Mouse (Mus musculus): ENCODE measurements at regions not wholly inside any gene's neighbourhood (a gene's known extent, or its start where the extent isn't known, plus 50 kb on each side); places are given as distances from the start of the nearest gene placed in this dataset.
"Not testable (repeated sequence)": the region's sequence is repeated elsewhere in the genome, so short reads cannot be mapped to it uniquely, and the experiment has no call there.

GRCm38 (mm10) chr16:50010074-50010473 lies 209.7 kb downstream of the Cd47 start:
- peak in 1 of 2 experiments; percentile 42 for DNase-seq

DNA sequence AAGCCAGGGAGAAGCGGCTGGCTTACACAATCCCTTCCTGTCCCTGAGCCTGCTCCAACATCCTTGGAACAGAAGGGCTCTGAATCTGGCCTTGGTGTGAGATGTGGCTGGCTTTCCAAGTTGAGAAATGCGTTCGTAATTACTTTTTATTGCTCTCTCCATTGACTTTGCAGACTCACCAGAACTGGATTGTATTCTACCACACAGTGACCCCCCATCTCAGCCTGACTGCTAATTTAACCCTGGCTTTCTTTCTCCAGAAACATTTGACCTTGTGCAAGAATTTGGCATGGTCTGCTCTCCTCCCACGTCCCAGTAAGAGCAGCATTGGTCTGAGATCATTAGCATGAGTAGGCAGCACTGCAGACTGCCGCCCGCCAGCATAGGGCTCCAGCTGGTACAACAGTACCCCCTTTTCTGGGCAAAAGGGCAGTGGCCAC lies 210.2 kb downstream of the Cd47 start:
- DNase-seq, result peak; percentile 78 to 89

DNA sequence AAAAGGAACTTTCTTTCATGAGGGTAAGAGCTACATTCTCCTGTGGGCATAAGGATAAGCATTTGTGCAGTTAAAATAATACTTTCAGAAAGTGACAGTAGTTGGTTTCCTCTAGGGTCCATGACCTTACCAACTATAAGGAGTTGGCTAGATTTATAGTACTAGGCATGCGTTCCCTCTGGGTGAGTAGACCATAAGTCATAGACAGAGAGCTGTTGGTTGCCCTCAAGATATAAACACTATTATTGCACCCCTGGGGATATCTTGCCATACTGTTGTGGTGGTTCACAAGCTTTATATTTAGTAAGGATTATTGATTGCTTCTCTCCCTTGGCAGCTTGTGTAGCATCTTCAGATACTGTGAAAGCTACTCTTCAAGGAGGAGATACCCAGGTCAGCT lies 223.6 kb downstream of the Cd47 start:
- no peak for DNase-seq

DNA sequence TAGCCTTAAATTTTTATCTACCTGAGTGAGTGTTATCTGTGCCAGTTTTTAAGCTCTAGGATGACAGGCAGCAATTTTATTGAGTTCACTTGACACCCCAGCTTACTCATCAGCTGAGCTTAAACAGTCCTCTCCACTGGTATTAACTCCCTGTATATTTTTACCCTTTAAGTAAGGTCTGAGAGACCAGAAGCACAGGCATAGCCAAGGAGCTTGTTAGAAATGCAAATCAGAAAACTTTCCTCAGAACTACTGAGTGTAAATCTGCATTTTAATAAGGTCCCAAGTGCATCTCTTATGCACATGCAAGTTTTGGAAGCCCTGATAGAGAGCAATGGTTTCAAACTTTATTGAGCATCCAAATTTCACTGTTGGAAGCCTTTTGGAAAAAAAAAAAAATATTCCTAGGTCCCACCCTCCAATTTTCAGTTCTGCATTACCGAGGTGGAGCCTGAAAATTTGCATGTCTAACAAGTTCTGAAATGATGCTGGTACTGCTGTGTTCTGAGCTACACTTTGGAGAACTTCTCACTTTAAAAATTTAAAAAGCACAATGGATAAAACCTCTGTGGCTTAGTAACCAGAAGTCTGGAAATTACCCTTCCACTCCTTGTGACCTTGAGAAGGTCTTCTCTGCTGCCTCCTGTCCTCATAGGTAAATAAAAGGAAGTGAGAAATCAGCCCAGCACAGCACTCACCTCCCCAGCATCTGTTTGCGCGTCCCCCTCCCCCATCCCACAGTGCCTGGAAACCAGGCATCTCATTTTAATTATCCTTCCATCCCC lies 226.0 kb downstream of the Cd47 start:
- DNase-seq, result peak in 1 of 2 experiments; percentile 37

- no peak for DNase-seq
Observed at GRCm38 (mm10) chr16:50027189-50027588, 226.9 kb downstream of the Cd47 start.

DNA sequence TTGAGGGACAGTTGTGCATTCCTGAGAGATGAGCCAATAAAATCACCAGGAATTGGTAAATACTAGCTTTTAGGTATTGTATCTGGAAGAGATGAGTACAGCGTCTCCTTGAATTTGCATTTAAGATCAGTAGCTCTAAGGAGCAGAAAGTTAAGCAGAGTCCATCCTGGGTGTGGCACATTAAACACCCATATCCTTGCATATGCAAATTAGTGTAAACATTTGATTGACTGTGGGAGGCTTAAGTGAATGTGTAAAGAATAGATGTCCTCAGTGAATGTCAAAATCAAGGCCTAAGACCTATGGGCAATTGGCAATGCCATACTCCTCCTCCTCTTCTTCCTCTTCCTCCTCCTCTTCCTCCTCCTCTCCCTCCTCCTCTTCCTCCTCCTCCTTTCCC lies 229.4 kb downstream of the Cd47 start:
- no peak for DNase-seq

DNA sequence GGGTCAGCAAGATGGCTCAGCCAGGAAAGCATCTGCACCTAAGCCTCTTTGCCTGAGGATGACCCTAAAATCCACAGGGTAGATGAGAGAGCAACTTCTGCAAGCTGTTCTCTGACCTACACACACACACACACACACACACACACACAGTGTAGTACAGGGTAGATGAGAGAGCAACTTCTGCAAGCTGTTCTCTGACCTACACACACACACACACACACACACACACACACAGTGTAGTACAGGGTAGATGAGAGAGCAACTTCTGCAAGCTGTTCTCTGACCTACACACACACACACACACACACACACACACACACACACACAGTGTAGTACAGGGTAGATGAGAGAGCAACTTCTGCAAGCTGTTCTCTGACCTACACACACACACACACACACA lies 230.0 kb downstream of the Cd47 start:
- DNase-seq, result not testable (repeated sequence)

DNA sequence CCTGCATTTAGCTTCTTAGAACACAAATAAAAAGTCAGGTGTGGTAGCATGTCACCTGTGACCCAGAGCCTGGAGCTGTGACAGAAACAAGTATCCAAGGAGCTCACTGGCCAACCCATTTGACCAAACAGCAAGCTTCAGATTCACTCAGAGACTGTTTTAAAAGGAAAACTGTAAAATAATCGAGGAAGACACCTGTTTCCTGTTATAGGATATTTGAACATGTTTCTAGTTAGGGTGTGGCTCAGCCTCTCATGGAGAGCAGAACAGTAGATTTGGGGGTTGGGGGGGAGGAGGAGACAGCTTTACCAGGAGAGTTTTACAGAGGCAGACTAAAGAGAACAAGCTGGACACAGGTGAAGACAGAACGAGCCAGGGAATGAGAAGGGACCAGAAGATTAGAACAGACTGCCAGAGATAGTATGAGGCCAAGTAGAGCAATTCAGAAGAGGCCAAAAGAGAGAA lies 230.6 kb downstream of the Cd47 start:
- no peak for DNase-seq

GRCm38 (mm10) chr16:50032798-50033197 lies 232.5 kb downstream of the Cd47 start:
- DNase-seq, result no peak

- DNase-seq, result peak; percentile 66
Observed at GRCm38 (mm10) chr16:50036296-50036734, 236.0 kb downstream of the Cd47 start.

GRCm38 (mm10) chr16:50044103-50044502 lies 243.8 kb downstream of the Cd47 start:
- peak in 1 of 2 experiments; percentile 29 for DNase-seq

GRCm38 (mm10) chr16:50045552-50046547 lies 245.5 kb downstream of the Cd47 start:
- DNase-seq, result peak; percentile 92

DNA sequence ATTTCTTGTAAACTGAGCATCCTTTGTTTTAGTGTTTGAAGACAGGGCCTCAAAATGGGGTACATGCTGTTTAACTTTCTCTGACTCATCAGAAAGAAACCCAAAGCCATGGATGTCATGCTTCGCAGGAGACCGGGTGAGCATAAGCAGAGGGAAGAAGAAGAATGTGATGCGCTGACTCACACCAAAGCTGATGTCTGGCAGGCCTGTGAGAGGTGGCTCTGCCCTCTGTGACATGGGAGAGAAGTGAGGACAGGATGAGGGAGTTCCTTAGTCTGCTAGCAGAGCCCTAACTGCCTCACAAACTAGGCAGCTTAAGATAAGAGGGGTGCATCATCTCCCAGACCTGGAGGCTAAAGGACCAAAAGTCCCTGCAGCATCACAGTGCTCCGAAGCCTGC lies 263.2 kb downstream of the Cd47 start:
- DNase-seq, result no peak

DNA sequence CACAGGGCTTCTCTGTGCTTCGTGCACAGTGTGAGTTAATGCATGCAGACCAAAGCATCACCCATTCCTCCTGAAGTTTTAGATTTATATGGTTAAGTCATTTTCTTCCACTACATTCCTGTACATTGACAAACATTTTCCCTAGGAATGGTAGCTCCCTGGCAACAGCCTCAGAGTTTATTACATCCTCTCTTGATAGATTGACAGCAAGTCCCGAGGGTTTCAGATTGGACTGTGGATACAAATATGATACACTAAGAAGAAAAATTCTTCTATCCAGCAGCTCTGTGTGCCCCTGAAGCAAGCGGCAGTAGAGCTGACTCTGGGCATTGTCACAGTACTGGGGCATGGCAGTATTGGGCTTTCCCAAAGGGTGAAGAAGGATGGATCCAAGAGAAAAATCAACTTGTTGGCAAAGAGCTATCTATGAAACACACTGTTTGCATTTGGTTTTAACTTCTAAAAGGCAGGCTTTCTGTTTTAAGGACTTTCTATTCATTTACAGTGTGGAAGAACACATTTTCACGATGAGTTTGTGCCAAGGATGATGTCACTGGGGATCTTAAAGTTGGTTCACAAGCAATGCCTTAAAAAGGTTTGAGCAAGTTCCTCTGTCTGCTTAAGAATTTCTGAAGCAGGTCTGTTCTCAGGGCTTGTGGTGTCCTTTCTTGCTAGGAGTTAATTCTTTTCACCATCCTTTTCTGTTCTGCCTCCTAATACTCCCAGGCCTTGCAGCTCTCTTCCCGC lies 265.2 kb downstream of the Cd47 start:
- DNase-seq, result no peak

DNA sequence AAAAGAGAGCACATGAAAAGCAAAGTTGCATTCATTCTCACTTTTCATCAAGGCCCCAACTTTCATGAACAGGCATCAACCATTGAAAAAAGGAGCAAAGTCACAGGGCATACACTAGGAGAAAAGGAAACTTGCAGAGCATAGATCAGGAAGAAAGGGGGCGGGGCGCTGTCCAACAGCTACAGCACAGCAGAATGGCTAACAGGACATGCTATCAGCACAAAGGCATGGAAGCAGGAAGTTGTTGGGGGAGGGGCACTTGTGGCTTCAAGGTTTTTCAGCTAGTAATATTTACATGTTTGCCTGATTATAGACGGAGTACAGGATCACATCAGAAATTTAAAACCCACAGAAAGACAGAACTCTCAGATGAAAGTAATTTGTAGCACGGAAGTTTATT lies 268.7 kb downstream of the Cd47 start:
- DNase-seq, result peak in 1 of 2 experiments; percentile 7

DNA sequence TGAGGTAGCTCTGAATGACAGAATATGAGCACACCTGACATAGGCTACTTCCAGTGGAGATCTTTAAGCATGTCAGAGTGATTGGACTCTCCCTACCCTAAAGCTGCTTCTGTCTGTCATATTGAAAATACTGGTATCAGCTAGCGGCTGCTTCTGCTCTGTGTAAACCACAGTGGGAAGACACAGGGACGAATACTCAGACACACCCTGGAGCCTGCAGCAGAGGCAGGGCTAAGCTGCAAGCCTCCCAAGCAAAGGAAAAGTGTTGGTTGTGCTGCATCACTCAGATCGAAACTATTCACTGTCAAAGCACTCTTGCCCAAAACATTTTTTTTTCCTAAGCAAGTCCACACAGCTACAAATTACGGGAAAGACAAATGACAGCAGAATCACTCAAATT lies 270.4 kb downstream of the Cd47 start:
- no peak for DNase-seq

DNA sequence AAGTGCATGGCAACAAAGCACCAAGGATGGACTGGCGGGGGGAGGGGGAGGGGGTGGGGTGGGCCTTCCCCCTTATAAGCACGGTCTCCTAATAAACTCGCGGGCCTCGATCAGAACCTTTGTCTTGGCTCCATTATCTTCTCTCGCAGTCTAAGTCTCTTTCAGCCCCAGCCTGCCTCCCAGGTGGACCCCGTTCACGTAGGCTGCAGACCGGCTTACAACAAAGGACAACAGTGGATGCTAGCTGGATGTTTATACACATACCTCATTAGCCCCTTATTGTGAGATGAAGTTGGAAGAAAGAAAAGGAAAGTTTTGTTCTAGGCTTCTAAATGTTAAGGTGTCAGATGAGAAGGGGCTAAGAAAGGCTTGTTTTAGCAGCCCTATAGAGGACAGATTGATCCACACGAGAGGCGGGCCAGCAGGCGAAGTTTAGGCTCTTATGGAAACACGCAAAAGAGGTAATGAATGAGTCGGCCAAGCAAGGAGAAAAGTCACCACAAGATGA lies 272.6 kb downstream of the Cd47 start:
- DNase-seq, result no peak

- DNase-seq, result peak; percentile 20 to 24
Observed at GRCm38 (mm10) chr16:50073979-50074378, 273.6 kb downstream of the Cd47 start.

- DNase-seq, result no peak
Observed at GRCm38 (mm10) chr16:50075641-50076040, 275.3 kb downstream of the Cd47 start.

GRCm38 (mm10) chr16:50081511-50081910 lies 281.2 kb downstream of the Cd47 start:
- no peak for DNase-seq

DNA sequence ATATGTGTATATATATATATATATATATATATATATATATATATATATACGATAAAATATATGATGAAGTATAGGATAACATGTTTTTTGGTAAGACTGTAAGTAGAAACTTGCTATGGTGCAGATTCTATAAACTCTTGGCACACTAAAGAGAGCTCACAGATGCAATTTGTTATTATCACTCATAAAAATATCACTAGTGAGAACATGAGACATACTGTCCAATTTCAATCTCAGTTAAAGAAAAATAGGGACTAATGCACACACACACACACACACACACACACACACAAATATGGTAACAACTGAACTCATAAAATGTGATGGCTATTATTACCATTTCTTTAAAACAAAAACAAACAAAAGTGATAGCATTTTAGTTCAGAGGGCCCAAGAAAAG lies 292.0 kb downstream of the Cd47 start:
- DNase-seq, result no peak

DNA sequence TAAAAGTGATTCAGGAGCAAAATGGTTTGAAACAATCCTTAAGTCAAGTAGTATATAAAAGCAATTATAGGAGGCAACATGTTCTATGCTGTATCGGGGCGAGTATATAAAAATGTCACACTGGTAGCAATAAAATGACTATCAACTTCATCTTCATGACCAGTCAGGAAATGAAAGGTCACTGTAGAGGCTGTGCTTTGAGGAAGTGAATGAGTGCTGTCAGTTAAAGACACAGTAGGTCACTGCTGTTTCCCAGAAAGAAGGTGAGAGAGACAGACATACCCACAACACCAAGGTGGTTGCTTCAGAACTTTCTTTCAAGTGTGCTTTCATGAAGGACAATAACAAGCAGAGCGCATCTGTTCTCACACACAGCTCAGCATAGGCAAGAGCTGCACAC lies 292.4 kb downstream of the Cd47 start:
- DNase-seq, result no peak
